Mouse (Mus musculus) limb, embryonic 14.5 days (tissue): ENCODE results near the gene Slc27a1. TPM values are rescaled to one million over a fixed set of nuclear protein-coding genes. Genes with fewer than 3 reads are reported as not detected.

Source experiments
- ATAC-seq: fragments of 200-750 bp; cut with Nextera tagmentation; 2 replicates; pipeline ENCODE4 v1.8.0; 2017; ENCODE audit warnings: low read depth, moderate number of reproducible peaks, moderate TSS enrichment; ENCODE audit not compliant: low FRiP score
- DNase-seq: peaks from one replicate; pipeline ENCODE4 v3.0.0-alpha.2; 2015; ENCODE audit warnings: low spot score
- H3K27ac ChIP-seq: fragments of 300-500 bp; sonication (generic); replicated peaks from 2 replicates; pipeline ENCODE4 v1.5.1; 2014; ENCODE audit warnings: low read depth, mild to moderate bottlenecking, low read length, moderate library complexity, mixed read lengths
- H3K27me3 ChIP-seq: fragments of 300-500 bp; sonication (generic); 2 replicates; pipeline ENCODE4 v1.6.1; 2014; ENCODE audit warnings: low read length, mixed read lengths; ENCODE audit not compliant: control insufficient read depth, insufficient read depth
- H3K36me3 ChIP-seq: fragments of 300-500 bp; sonication (generic); 2 replicates; pipeline ENCODE4 v1.6.1; 2014; ENCODE audit warnings: mild to moderate bottlenecking, low read length, moderate library complexity, mixed read lengths; ENCODE audit not compliant: control insufficient read depth, insufficient read depth
- H3K4me1 ChIP-seq: fragments of 300-500 bp; sonication (generic); 2 replicates; pipeline ENCODE4 v1.6.1; 2014; ENCODE audit warnings: antibody characterized with exemption, low read length, mixed read lengths; ENCODE audit not compliant: control insufficient read depth, insufficient read depth
- H3K4me2 ChIP-seq: fragments of 300-500 bp; sonication (generic); replicated peaks from 2 replicates; pipeline ENCODE4 v1.6.1; 2014; ENCODE audit warnings: low read depth, mild to moderate bottlenecking, low read length, moderate library complexity; ENCODE audit not compliant: severe bottlenecking
- H3K4me3 ChIP-seq: fragments of 300-500 bp; sonication (generic); replicated peaks from 2 replicates; pipeline ENCODE4 v1.5.1; 2014; ENCODE audit warnings: low read length
- H3K9ac ChIP-seq: fragments of 300-500 bp; sonication (generic); 2 replicates; pipeline ENCODE4 v1.6.1; 2014; ENCODE audit warnings: mild to moderate bottlenecking, low read depth, low read length, moderate library complexity; ENCODE audit not compliant: severe bottlenecking
- H3K9me3 ChIP-seq: fragments of 300-500 bp; sonication (generic); 2 replicates; pipeline ENCODE4 v1.6.1; 2016; ENCODE audit warnings: low read length; ENCODE audit not compliant: control insufficient read depth
- POLR2A ChIP-seq: fragments of 200-500 bp; IDR thresholded peaks from 2 replicates; pipeline ENCODE4 v1.8.0; 2012; ENCODE audit warnings: inconsistent platforms, mild to moderate bottlenecking, moderate library complexity, borderline replicate concordance; ENCODE audit not compliant: insufficient read depth, insufficient read length; ENCODE audit errors: extremely low read depth
- WGBS: fragments of 180-500 bp; shearing (Covaris S2); extraction: QIAGEN DNeasy Blood & Tissue Kit; methylation state at CpG from one replicate; pipeline ENCODE4 v1.1.7; 2014; 5-methylcytosine and 5-hydroxymethylcytosine counted together
- polyA plus RNA-seq, 2 experiments: library from polyadenylated mRNA; depleted of rRNA in 1 of 2; stranded (reverse) in 1 of 2; unstranded in 1 of 2; fragments of >200 nt; fragmentation: Nextera tagmentation in 1 of 2; extraction: Ambion mirVana in 1 of 2; gene quantifications; 2 replicates each; pipeline versions ENCODE4 v1.2.1 to v1.2.3; 2012 to 2014

The Slc27a1 gene
- polyA plus RNA-seq, 2 experiments: 24.3 to 87.8 TPM

DNA sequence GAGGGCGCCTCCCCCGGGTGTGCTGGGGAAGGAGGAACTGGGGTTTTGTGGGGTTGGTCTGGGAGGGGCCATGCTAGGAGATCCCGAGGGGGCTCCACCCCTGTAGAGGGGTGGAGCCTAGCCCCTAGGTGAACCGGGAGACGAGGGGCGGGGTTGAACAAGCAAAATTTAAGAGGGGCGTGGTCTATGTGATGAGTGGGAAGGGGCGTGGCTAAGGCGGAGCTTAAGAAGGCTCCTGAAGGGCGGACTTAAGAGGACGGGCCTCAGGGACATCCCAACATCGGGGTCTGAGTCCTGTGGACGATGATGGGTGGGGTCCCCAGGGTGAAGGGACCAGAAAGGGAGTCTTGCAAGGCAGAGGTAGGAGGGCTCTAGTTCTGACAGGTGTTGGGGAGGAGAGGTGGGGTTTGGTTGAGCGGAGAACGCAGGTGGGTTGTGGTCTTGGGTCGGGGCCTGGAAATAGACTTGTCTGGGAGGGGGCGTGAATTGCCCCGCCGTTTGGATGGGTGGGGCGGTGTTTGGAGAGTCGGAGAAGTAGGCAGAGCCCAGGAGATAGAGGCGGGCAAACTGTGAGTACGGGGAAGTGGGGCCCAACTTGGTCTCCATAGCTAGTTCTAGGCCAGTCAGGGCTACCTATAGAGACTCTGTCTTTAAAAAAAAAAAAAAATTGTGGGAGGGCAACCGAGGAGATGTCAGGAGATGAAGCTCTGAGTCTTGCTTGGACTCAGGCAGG is 9.6 kb upstream of the Slc27a1 start:
- no peak overlapping the region for H3K27ac ChIP-seq
- 2% methylated on average over 24 of the region's 24 CpGs for WGBS
- ATAC-seq: peak; percentile 23; the same call in 1 of the 2 replicates
- H3K9ac ChIP-seq: peak overlapping the region; percentile 40; the same call in 1 of the 2 replicates
- H3K4me1 ChIP-seq: peaks cover 6% of the 10 kb centered on the region
- peak; percentile 76 for DNase-seq
- H3K9me3 ChIP-seq: peaks cover 2% of the 10 kb centered on the region
- H3K4me2 ChIP-seq: peak overlapping the region; percentile 50
- peaks cover 79% of the 10 kb centered on the region for H3K27me3 ChIP-seq
- peak overlapping the region; percentile 36 for H3K4me3 ChIP-seq
- no peak for TF ChIP-seq POLR2A
- H3K36me3 ChIP-seq: no peaks in the 10 kb centered on the region

DNA sequence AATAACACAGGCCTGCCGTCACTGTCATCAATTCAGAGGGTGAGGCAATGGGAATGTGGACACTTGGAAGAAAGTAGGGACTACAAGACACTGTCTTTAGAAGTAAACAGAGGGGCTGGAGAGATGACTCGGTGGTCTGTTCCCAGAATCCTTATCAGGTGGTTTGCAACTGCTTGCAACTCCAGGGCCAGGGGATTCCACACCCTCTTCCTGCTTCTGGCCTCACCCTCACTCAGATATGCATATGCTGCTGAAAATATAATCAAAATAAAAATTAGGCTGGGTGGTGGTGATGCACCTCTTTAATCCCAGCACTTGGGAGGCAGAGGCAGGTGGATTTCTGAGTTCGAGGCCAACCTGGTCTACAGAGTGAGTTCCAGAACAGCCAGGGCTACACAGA is 8.6 kb upstream of the Slc27a1 start:
- H3K36me3 ChIP-seq: no peaks in the 10 kb centered on the region
- 67% methylated on average over 3 of the region's 3 CpGs for WGBS
- no peak overlapping the region for H3K9ac ChIP-seq
- peaks cover 6% of the 10 kb centered on the region for H3K4me1 ChIP-seq
- DNase-seq (no peak), ATAC-seq (no peak)
- H3K9me3 ChIP-seq: peaks cover 4% of the 10 kb centered on the region
- no peak for TF ChIP-seq POLR2A
- H3K4me3 ChIP-seq: no peak overlapping the region
- peaks cover 79% of the 10 kb centered on the region for H3K27me3 ChIP-seq
- H3K27ac ChIP-seq: no peak overlapping the region
- no peak overlapping the region for H3K4me2 ChIP-seq

DNA sequence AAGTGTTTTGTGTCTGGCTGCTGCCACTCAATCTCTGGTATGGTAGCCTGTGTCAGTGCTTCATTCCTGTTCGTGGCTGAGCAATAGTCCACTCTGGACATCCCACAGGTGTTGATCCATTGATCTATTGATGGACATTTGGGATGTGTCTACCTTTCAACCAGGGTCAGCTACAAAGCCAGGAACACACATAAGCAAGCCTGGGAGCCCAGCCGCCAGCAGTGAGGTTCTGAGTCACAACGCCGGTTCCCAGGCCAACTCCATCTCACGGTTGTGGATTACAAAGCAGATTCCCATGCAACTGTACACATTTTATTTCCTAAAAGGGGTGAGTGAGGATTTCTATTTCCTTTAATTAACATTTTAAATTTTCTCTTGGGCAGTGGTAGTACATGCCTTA is 7.9 kb upstream of the Slc27a1 start:
- 88% methylated on average over 5 of the region's 5 CpGs for WGBS
- H3K9me3 ChIP-seq: peaks cover 4% of the 10 kb centered on the region
- ATAC-seq (no peak), DNase-seq (no peak)
- H3K27me3 ChIP-seq: peaks cover 78% of the 10 kb centered on the region
- H3K4me2 ChIP-seq: no peak overlapping the region
- no peak for TF ChIP-seq POLR2A
- H3K36me3 ChIP-seq: no peaks in the 10 kb centered on the region
- no peak overlapping the region for H3K9ac ChIP-seq
- H3K4me1 ChIP-seq: peaks cover 6% of the 10 kb centered on the region
- H3K4me3 ChIP-seq: no peak overlapping the region
- no peak overlapping the region for H3K27ac ChIP-seq

DNA sequence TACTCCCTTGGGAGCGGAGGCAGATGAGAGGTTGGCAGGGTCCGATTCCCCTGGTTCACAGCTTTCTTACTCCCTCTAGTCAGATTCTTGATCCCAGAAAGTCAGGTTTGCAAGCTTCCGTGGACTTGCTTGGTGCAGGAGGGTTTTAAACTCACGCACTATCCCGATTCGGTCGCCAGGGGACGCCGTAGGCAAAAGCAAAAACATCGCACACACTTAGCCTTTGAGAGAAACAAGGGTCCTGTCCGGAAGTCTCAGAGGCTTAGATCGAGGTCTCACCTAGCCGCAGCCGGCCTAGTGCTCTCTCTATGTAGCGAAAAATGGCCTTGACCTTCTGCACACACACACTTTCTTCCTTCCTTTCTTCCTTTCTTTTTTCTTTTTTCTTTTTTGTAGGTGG is 7.3 kb upstream of the Slc27a1 start:
- no peak overlapping the region for H3K27ac ChIP-seq
- H3K9me3 ChIP-seq: peaks cover 4% of the 10 kb centered on the region
- no peak overlapping the region for H3K4me2 ChIP-seq
- H3K4me3 ChIP-seq: no peak overlapping the region
- 4% methylated on average over 15 of the region's 15 CpGs for WGBS
- no peaks in the 10 kb centered on the region for H3K36me3 ChIP-seq
- H3K27me3 ChIP-seq: peaks cover 73% of the 10 kb centered on the region
- peaks cover 6% of the 10 kb centered on the region for H3K4me1 ChIP-seq
- TF ChIP-seq POLR2A: no peak
- ATAC-seq (no peak; the same call in 1 of the 2 replicates), DNase-seq (peak; percentile 64)
- H3K9ac ChIP-seq: no peak overlapping the region

DNA sequence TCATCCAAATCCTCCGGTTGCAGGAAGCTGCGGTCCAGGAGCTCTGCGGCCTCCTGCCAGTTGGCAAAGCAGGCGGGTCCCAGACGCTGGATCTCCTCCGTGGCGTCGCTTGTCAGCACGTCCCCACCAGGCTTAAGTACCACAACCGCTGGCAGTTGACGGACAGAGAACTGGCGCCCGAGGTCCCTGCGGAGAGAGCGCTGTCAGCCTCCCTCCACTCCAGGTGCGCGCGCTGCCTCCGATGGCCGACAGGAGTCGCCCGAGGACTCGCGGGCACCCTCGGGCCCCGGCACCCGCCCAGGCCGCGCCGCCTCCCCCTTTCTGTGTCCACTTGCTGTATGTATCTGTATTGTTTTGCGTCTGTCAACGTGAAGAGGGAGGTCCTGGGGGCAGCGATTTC is 5.9 kb upstream of the Slc27a1 start:
- H3K4me2 ChIP-seq: peak overlapping the region; percentile 45
- no peak overlapping the region for H3K9ac ChIP-seq
- no peak overlapping the region for H3K27ac ChIP-seq
- no peak for TF ChIP-seq POLR2A
- peaks cover 6% of the 10 kb centered on the region for H3K4me1 ChIP-seq
- ATAC-seq: no peak
- H3K27me3 ChIP-seq: peaks cover 63% of the 10 kb centered on the region
- DNase-seq: peak; percentile 30
- H3K36me3 ChIP-seq: no peaks in the 10 kb centered on the region
- under 1% methylated on average over 31 of the region's 33 CpGs for WGBS
- peaks cover 4% of the 10 kb centered on the region for H3K9me3 ChIP-seq
- H3K4me3 ChIP-seq: peak overlapping the region; percentile 23
